Mouse (Mus musculus) limb, embryonic 14.5 days (tissue): ENCODE results near the gene Tmem91. TPM values are rescaled to one million over a fixed set of nuclear protein-coding genes. Genes with fewer than 3 reads are reported as not detected.
"Not testable (repeated sequence)": the region's sequence is repeated elsewhere in the genome, so short reads cannot be mapped to it uniquely, and the experiment has no call there.

ENCODE experiments used
- ATAC-seq: fragments of 200-750 bp; cut with Nextera tagmentation; 2 replicates; pipeline ENCODE4 v1.8.0; 2017; ENCODE audit warnings: low read depth, moderate number of reproducible peaks, moderate TSS enrichment; ENCODE audit not compliant: low FRiP score
- DNase-seq: peaks from one replicate; pipeline ENCODE4 v3.0.0-alpha.2; 2015; ENCODE audit warnings: low spot score
- H3K27ac ChIP-seq: fragments of 300-500 bp; sonication (generic); replicated peaks from 2 replicates; pipeline ENCODE4 v1.5.1; 2014; ENCODE audit warnings: low read depth, mild to moderate bottlenecking, low read length, moderate library complexity, mixed read lengths
- H3K27me3 ChIP-seq: fragments of 300-500 bp; sonication (generic); 2 replicates; pipeline ENCODE4 v1.6.1; 2014; ENCODE audit warnings: low read length, mixed read lengths; ENCODE audit not compliant: control insufficient read depth, insufficient read depth
- H3K36me3 ChIP-seq: fragments of 300-500 bp; sonication (generic); 2 replicates; pipeline ENCODE4 v1.6.1; 2014; ENCODE audit warnings: mild to moderate bottlenecking, low read length, moderate library complexity, mixed read lengths; ENCODE audit not compliant: control insufficient read depth, insufficient read depth
- H3K4me1 ChIP-seq: fragments of 300-500 bp; sonication (generic); 2 replicates; pipeline ENCODE4 v1.6.1; 2014; ENCODE audit warnings: antibody characterized with exemption, low read length, mixed read lengths; ENCODE audit not compliant: control insufficient read depth, insufficient read depth
- H3K4me2 ChIP-seq: fragments of 300-500 bp; sonication (generic); replicated peaks from 2 replicates; pipeline ENCODE4 v1.6.1; 2014; ENCODE audit warnings: low read depth, mild to moderate bottlenecking, low read length, moderate library complexity; ENCODE audit not compliant: severe bottlenecking
- H3K4me3 ChIP-seq: fragments of 300-500 bp; sonication (generic); replicated peaks from 2 replicates; pipeline ENCODE4 v1.5.1; 2014; ENCODE audit warnings: low read length
- H3K9ac ChIP-seq: fragments of 300-500 bp; sonication (generic); 2 replicates; pipeline ENCODE4 v1.6.1; 2014; ENCODE audit warnings: mild to moderate bottlenecking, low read depth, low read length, moderate library complexity; ENCODE audit not compliant: severe bottlenecking
- H3K9me3 ChIP-seq: fragments of 300-500 bp; sonication (generic); 2 replicates; pipeline ENCODE4 v1.6.1; 2016; ENCODE audit warnings: low read length; ENCODE audit not compliant: control insufficient read depth
- POLR2A ChIP-seq: fragments of 200-500 bp; IDR thresholded peaks from 2 replicates; pipeline ENCODE4 v1.8.0; 2012; ENCODE audit warnings: inconsistent platforms, mild to moderate bottlenecking, moderate library complexity, borderline replicate concordance; ENCODE audit not compliant: insufficient read depth, insufficient read length; ENCODE audit errors: extremely low read depth
- WGBS: fragments of 180-500 bp; shearing (Covaris S2); extraction: QIAGEN DNeasy Blood & Tissue Kit; methylation state at CpG from one replicate; pipeline ENCODE4 v1.1.7; 2014; 5-methylcytosine and 5-hydroxymethylcytosine counted together
- polyA plus RNA-seq, 2 experiments: library from polyadenylated mRNA; depleted of rRNA in 1 of 2; stranded (reverse) in 1 of 2; unstranded in 1 of 2; fragments of >200 nt; fragmentation: Nextera tagmentation in 1 of 2; extraction: Ambion mirVana in 1 of 2; gene quantifications; 2 replicates each; pipeline versions ENCODE4 v1.2.1 to v1.2.3; 2012 to 2014

The Tmem91 gene
- polyA plus RNA-seq (2012; rRNA removed) (1.7 and 2.7 TPM in 2 replicates), polyA plus RNA-seq (2014; fragmentation: Nextera tagmentation; extraction: Ambion mirVana) (3.2 and 3.6 TPM in 2 replicates)

DNA sequence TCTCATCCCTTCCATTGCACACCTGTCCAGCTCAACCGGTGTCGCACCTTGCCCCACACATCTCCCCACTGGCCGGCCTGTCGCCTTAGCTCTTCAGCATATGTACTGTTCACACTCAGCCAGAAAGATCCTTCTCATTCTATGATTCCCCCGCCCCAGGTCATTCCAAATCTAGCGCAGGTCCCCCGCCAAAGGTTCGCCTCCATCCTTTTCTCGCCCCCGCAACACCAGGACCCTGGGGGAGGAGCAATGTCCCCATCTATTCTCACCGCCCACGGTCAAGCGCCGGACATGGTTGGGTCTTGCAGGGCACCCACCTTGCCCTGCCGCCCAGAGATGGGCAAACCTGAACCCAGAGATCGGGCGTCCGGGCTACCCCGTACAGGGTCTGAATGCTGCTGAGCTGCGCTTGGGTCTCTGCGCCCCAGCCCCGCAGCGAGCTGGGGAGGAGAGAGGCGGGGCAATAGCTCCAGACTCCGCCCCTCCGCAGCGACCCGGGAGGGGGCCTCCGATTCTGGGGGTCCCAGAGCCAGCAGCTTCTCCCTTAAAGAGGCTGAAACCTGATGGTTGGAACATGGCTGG, at the start of gene Tmem91:
Gene Tmem91, minus strand, starts transcription at position 448 of the 582 bp plus-strand sequence.
- Histone ChIP-seq H3K4me1 (peaks cover 3% of the 10 kb centered on the region; the same call in 1 of the 2 replicates), H3K9me3 (no peaks in the 10 kb centered on the region), H3K27me3 (peaks cover 25% of the 10 kb centered on the region), H3K36me3 (no peaks in the 10 kb centered on the region), H3K9ac (peak within 1 kb of the TSS; percentile 51), H3K4me2 (peak within 1 kb of the TSS; percentile 58), H3K4me3 (peak within 1 kb of the TSS; percentile 29), H3K27ac (no peak within 1 kb of the TSS)
- 3% methylated on average over 29 of the region's 29 CpGs for WGBS
- no peak for TF ChIP-seq POLR2A
- no peak for ATAC-seq
- no peak for DNase-seq

DNA sequence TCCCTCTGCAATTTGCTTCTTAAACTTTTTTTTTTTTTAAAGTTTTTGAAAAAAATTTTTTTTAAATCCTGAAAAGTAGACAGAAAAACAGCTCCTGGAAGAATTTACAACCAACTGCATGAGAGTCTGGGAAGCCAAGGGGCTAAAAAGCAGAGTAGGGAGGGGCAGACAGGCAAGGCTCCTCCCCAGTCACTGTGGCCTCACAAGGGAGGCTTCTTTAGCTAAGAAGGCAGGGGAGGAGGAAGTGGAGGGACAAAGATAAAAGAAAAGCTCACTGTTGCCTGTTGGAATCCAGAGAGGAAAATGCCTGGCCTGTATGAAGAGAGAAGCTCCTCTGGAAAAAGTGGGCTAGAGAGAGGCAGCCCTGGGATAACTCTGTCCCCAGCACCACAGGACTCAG, 46.8 kb upstream of the Tmem91 start:
- peaks cover 13% of the 10 kb centered on the region for H3K4me1 ChIP-seq
- H3K27me3 ChIP-seq, H3K27ac ChIP-seq, H3K9ac ChIP-seq, ATAC-seq, H3K4me3 ChIP-seq, H3K9me3 ChIP-seq, DNase-seq, H3K4me2 ChIP-seq: not testable (repeated sequence)
- peaks cover 63% of the 10 kb centered on the region for H3K36me3 ChIP-seq

DNA sequence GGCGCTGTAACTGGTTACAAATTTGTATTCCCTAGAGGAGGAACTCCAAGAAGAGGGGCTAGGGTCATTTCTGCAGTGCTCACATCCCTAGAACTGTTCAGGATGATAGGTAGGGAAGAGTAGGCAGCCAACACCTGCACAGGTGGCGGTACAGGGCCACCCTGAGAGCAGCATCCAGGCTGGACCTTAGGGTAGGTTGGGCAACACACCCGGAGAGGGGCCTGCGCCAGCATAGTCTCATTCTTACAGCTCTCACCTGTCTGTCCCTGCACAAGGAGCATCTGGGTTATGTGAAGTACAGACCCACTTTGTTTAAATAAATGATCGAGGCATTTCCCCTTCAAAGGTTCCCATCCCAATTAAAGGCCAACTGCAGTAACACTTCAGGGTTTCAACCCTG, 45.8 kb upstream of the Tmem91 start:
- no peak overlapping the region for H3K4me2 ChIP-seq
- no peak overlapping the region for H3K27ac ChIP-seq
- H3K27me3 ChIP-seq = no peaks in the 10 kb centered on the region
- no peaks in the 10 kb centered on the region for H3K9me3 ChIP-seq
- no peak overlapping the region for H3K9ac ChIP-seq
- no peak overlapping the region for H3K4me3 ChIP-seq
- DNase-seq = no peak
- WGBS = 89% methylated on average over 5 of the region's 5 CpGs
- no peak for ATAC-seq
- no peak for TF ChIP-seq POLR2A
- peaks cover 13% of the 10 kb centered on the region for H3K4me1 ChIP-seq
- H3K36me3 ChIP-seq = peaks cover 63% of the 10 kb centered on the region

DNA sequence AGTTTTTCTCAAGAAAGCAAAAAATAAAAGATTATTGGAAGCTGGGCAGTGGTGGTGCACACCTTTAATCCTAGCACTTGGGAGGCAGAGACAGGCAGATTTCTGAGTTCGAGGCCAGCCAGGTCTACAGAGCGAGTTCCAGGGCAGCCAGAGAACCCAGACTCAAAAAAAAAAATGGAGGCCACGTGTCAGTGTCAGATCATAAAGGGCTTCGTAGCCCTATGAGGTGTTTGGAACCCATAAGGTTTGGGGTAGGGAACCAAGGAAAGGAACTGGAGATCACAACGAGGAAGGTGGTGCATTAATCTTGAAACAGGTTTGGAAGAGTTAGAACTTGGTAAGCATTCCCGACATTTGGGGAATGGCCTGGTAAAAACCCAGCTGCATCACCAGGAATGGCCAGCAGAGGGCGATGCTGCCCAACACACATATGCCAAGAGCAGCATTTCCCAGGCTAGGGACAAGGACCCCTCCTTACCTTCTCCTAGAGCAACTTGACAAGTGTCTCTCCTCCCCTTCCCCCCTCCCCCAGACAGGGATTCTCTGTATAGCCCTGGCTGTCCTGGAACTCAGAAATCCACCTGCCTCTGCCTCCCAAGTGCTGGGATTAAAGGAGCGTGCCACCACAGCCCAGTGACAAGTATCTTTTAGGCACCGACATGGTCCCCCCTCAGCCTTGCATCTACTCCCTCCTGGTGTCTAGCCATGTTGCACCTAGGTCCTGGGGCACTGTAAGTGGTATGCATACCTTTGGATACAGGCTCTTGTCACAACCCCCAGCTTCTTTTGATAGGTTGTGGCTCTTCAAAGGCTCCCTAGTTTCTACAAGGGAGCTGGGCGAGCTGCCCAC, 45.0 kb upstream of the Tmem91 start:
- peaks cover 13% of the 10 kb centered on the region for H3K4me1 ChIP-seq
- H3K4me2 ChIP-seq = peak overlapping the region; percentile 80; the same call in 1 of the 2 replicates
- no peak for ATAC-seq
- no peak overlapping the region; the same call in 1 of the 2 replicates for H3K4me3 ChIP-seq
- peak; percentile 70 for DNase-seq
- H3K27ac ChIP-seq = no peak overlapping the region
- WGBS = 55% methylated on average over 10 of the region's 10 CpGs
- no peak for TF ChIP-seq POLR2A
- peaks cover 63% of the 10 kb centered on the region for H3K36me3 ChIP-seq
- no peak overlapping the region for H3K9ac ChIP-seq
- no peaks in the 10 kb centered on the region for H3K27me3 ChIP-seq
- H3K9me3 ChIP-seq = no peaks in the 10 kb centered on the region

GRCm38 (mm10) chr7:25718788-25719417, 43.9 kb upstream of the Tmem91 start, which contains the start of gene Ccdc97:
Gene Ccdc97 (minus strand): TSS chr7:25719088.
- Histone ChIP-seq H3K36me3 (peaks cover 63% of the 10 kb centered on the region), H3K4me1 (peaks cover 13% of the 10 kb centered on the region), H3K9me3 (no peaks in the 10 kb centered on the region), H3K9ac (peak within 1 kb of the TSS; percentile 64), H3K4me3 (peak within 1 kb of the TSS; percentile 73), H3K4me2 (peak within 1 kb of the TSS; percentile 80), H3K27ac (peak within 1 kb of the TSS; percentile 59; the same call in 1 of the 2 replicates), H3K27me3 (no peaks in the 10 kb centered on the region)
- no peak for TF ChIP-seq POLR2A
- WGBS = 4% methylated on average over 32 of the region's 32 CpGs
- DNase-seq (peak; percentile 96), ATAC-seq (peak; percentile 88)
